Mouse (Mus musculus): ENCODE results near the gene Ahcy. TPM values are rescaled to one million over a fixed set of nuclear protein-coding genes. Genes with fewer than 3 reads are reported as not detected.
A peak's percentile ranks its signal among the peaks of the same experiment; 100 is the strongest.
"Not testable (repeated sequence)": the region's sequence is repeated elsewhere in the genome, so short reads cannot be mapped to it uniquely, and the experiment has no call there.

Ahcy gene
- 62.3 and 68.0 TPM in 2 replicates for total RNA-seq (2014; rRNA removed)
- polyA plus RNA-seq (2015; fragmentation: Nextera tagmentation; extraction: Ambion mirVana) = 29.6 and 31.1 TPM in 2 replicates

- WGBS = under 1% methylated on average over 56 of the region's 56 CpGs
- peak; percentile 95 for DNase-seq (ENCODE audit: low spot score)
- H3K27me3 ChIP-seq (ENCODE audit: insufficient read depth, low read length) = no peaks in the 10 kb centered on the region
- H3K9me3 ChIP-seq (ENCODE audit: low read length) = no peaks in the 10 kb centered on the region
- 0 out of 2 replicates have a peak, but pooled peaks cover 8% of the 10 kb centered on the region for H3K4me1 ChIP-seq (ENCODE audit: insufficient read depth, low read length)
- no peak for TF ChIP-seq CTCF (IDR thresholded peaks at IDR 0.05; ENCODE audit: low read depth)
- H3K27ac ChIP-seq = peak within 1 kb of the TSS; percentile 78
- peak within 1 kb of the TSS; percentile 65 for H3K4me2 ChIP-seq (ENCODE audit: low read depth, low read length)
- no peaks in the 10 kb centered on the region for H3K36me3 ChIP-seq (ENCODE audit: insufficient read depth, low read length)
- peak within 1 kb of the TSS; percentile 61 for H3K9ac ChIP-seq (replicated peaks; ENCODE audit: low read length)
- peak within 1 kb of the TSS; percentile 66 for H3K4me3 ChIP-seq (ENCODE audit: low read length)
- peak; percentile 94 for ATAC-seq
These were observed at the start of gene Ahcy for GRCm38 (mm10) chr2:155073978-155074765. Gene Ahcy, minus strand, starts transcription at chr2:155074497.

- H3K9ac ChIP-seq (replicated peaks; ENCODE audit: low read length) = no peak overlapping the region
- no peak overlapping the region for H3K27ac ChIP-seq
- H3K4me2 ChIP-seq (ENCODE audit: low read depth, low read length) = no peak overlapping the region
- DNase-seq (ENCODE audit: low spot score) = no peak
- H3K4me3 ChIP-seq (ENCODE audit: low read length) = no peak overlapping the region
- no peaks in the 10 kb centered on the region for H3K9me3 ChIP-seq (ENCODE audit: low read length)
- H3K36me3 ChIP-seq (ENCODE audit: insufficient read depth, low read length) = no peaks in the 10 kb centered on the region
- no peak for ATAC-seq
- TF ChIP-seq CTCF (IDR thresholded peaks at IDR 0.05; ENCODE audit: low read depth) = no peak
- H3K4me1 ChIP-seq (ENCODE audit: insufficient read depth, low read length) = no peaks in the 10 kb centered on the region
- WGBS = 73% methylated on average over 7 of the region's 7 CpGs
- no peaks in the 10 kb centered on the region for H3K27me3 ChIP-seq (ENCODE audit: insufficient read depth, low read length)
These were observed 41.0 kb upstream of the Ahcy start for GRCm38 (mm10) chr2:155115216-155115830.

- not testable (repeated sequence) for H3K27ac ChIP-seq; H3K4me2 ChIP-seq (ENCODE audit: low read depth, low read length); H3K9ac ChIP-seq (replicated peaks; ENCODE audit: low read length); ATAC-seq; H3K27me3 ChIP-seq (ENCODE audit: insufficient read depth, low read length); H3K36me3 ChIP-seq (ENCODE audit: insufficient read depth, low read length); H3K9me3 ChIP-seq (ENCODE audit: low read length); H3K4me3 ChIP-seq (ENCODE audit: low read length); DNase-seq (ENCODE audit: low spot score); H3K4me1 ChIP-seq (ENCODE audit: insufficient read depth, low read length)
- WGBS = 80% methylated on average over 9 of the region's 9 CpGs
These were observed 33.0 kb upstream of the Ahcy start for GRCm38 (mm10) chr2:155107276-155107675.

- WGBS = 56% methylated on average over 6 of the region's 6 CpGs
- H3K9ac ChIP-seq (replicated peaks; ENCODE audit: low read length) = no peak overlapping the region
- ATAC-seq = peak; percentile 61
- H3K4me3 ChIP-seq (ENCODE audit: low read length) = no peak overlapping the region
- H3K4me2 ChIP-seq (ENCODE audit: low read depth, low read length) = no peak overlapping the region
- H3K9me3 ChIP-seq (ENCODE audit: low read length) = no peaks in the 10 kb centered on the region
- TF ChIP-seq CTCF (IDR thresholded peaks at IDR 0.05; ENCODE audit: low read depth) = no peak
- peak; percentile 43 for DNase-seq (ENCODE audit: low spot score)
- no peaks in the 10 kb centered on the region for H3K36me3 ChIP-seq (ENCODE audit: insufficient read depth, low read length)
- H3K4me1 ChIP-seq (ENCODE audit: insufficient read depth, low read length) = no peaks in the 10 kb centered on the region
- H3K27ac ChIP-seq = no peak overlapping the region
- no peaks in the 10 kb centered on the region for H3K27me3 ChIP-seq (ENCODE audit: insufficient read depth, low read length)
These were observed 29.3 kb upstream of the Ahcy start for GRCm38 (mm10) chr2:155103607-155104006.

- no peaks in the 10 kb centered on the region for H3K27me3 ChIP-seq (ENCODE audit: insufficient read depth, low read length)
- TF ChIP-seq CTCF (IDR thresholded peaks at IDR 0.05; ENCODE audit: low read depth) = no peak
- no peak overlapping the region for H3K4me2 ChIP-seq (ENCODE audit: low read depth, low read length)
- no peak overlapping the region for H3K4me3 ChIP-seq (ENCODE audit: low read length)
- DNase-seq (ENCODE audit: low spot score) (no peak), ATAC-seq (no peak)
- H3K36me3 ChIP-seq (ENCODE audit: insufficient read depth, low read length) = no peaks in the 10 kb centered on the region
- 67% methylated on average over 6 of the region's 6 CpGs for WGBS
- no peak overlapping the region for H3K27ac ChIP-seq
- no peaks in the 10 kb centered on the region for H3K9me3 ChIP-seq (ENCODE audit: low read length)
- no peaks in the 10 kb centered on the region for H3K4me1 ChIP-seq (ENCODE audit: insufficient read depth, low read length)
- H3K9ac ChIP-seq (replicated peaks; ENCODE audit: low read length) = no peak overlapping the region
These were observed 27.5 kb upstream of the Ahcy start for GRCm38 (mm10) chr2:155101761-155102181.

GRCm38 (mm10) chr2:155100796-155101259 is 26.5 kb upstream of the Ahcy start:
- H3K27me3 ChIP-seq (ENCODE audit: insufficient read depth, low read length) = no peaks in the 10 kb centered on the region
- DNase-seq (ENCODE audit: low spot score) (no peak), ATAC-seq (no peak)
- no peaks in the 10 kb centered on the region for H3K4me1 ChIP-seq (ENCODE audit: insufficient read depth, low read length)
- H3K9ac ChIP-seq (replicated peaks; ENCODE audit: low read length) = no peak overlapping the region
- TF ChIP-seq CTCF (IDR thresholded peaks at IDR 0.05; ENCODE audit: low read depth) = no peak
- WGBS = 94% methylated on average over 3 of the region's 3 CpGs
- no peak overlapping the region for H3K4me2 ChIP-seq (ENCODE audit: low read depth, low read length)
- H3K36me3 ChIP-seq (ENCODE audit: insufficient read depth, low read length) = no peaks in the 10 kb centered on the region
- H3K27ac ChIP-seq = no peak overlapping the region
- no peaks in the 10 kb centered on the region for H3K9me3 ChIP-seq (ENCODE audit: low read length)
- no peak overlapping the region for H3K4me3 ChIP-seq (ENCODE audit: low read length)

All from hindbrain, postnatal 0 days (tissue).